Mouse (Mus musculus): Measurements from ENCODE around the gene Csta1. TPM values are rescaled to one million over a fixed set of nuclear protein-coding genes. Genes with fewer than 3 reads are reported as not detected.
"Not testable (repeated sequence)": the region's sequence is repeated elsewhere in the genome, so short reads cannot be mapped to it uniquely, and the experiment has no call there.

Csta1 gene
- total and polyA plus RNA-seq, 2 experiments from 2014 or later: 0.22 TPM; not detected in 1

- Histone ChIP-seq H3K36me3 (ENCODE audit: insufficient read depth, low read length) (no peaks in the 10 kb centered on the region), H3K4me3 (ENCODE audit: low read depth, low read length) (no peak overlapping the region), H3K4me1 (ENCODE audit: insufficient read depth, low read length) (no peaks in the 10 kb centered on the region), H3K9ac (replicated peaks; ENCODE audit: low read length, poor library complexity, severe bottlenecking) (no peak overlapping the region), H3K9me3 (ENCODE audit: low read length) (no peaks in the 10 kb centered on the region), H3K4me2 (ENCODE audit: low read depth, low read length, poor library complexity, severe bottlenecking) (no peak overlapping the region), H3K27me3 (ENCODE audit: insufficient read depth, low read length) (no peaks in the 10 kb centered on the region), H3K27ac (ENCODE audit: low read depth, low read length) (no peak overlapping the region)
- no peak for TF ChIP-seq CTCF (IDR thresholded peaks at IDR 0.05)
- WGBS: 87% methylated on average over 7 of the region's 7 CpGs
- no peak for ATAC-seq (ENCODE audit: low FRiP score)
- DNase-seq (ENCODE audit: low spot score): no peak
These were observed 2.9 kb downstream of the Csta1 start for GRCm38 (mm10) chr16:36128092-36128491.

- not testable (repeated sequence) for H3K27me3 ChIP-seq (ENCODE audit: insufficient read depth, low read length); DNase-seq (ENCODE audit: low spot score); ATAC-seq (ENCODE audit: low FRiP score); H3K36me3 ChIP-seq (ENCODE audit: insufficient read depth, low read length); H3K4me1 ChIP-seq (ENCODE audit: insufficient read depth, low read length); H3K27ac ChIP-seq (ENCODE audit: low read depth, low read length); H3K9me3 ChIP-seq (ENCODE audit: low read length); H3K4me2 ChIP-seq (ENCODE audit: low read depth, low read length, poor library complexity, severe bottlenecking); H3K4me3 ChIP-seq (ENCODE audit: low read depth, low read length); H3K9ac ChIP-seq (replicated peaks; ENCODE audit: low read length, poor library complexity, severe bottlenecking)
- WGBS: 94% methylated on average over 6 of the region's 6 CpGs
These were observed 15.3 kb downstream of the Csta1 start for GRCm38 (mm10) chr16:36115751-36116150.

GRCm38 (mm10) chr16:36111486-36111885, 19.6 kb downstream of the Csta1 start:
- H3K4me3 ChIP-seq (ENCODE audit: low read depth, low read length); H3K4me1 ChIP-seq (ENCODE audit: insufficient read depth, low read length); H3K36me3 ChIP-seq (ENCODE audit: insufficient read depth, low read length); H3K9me3 ChIP-seq (ENCODE audit: low read length); H3K27me3 ChIP-seq (ENCODE audit: insufficient read depth, low read length); H3K9ac ChIP-seq (replicated peaks; ENCODE audit: low read length, poor library complexity, severe bottlenecking); ATAC-seq (ENCODE audit: low FRiP score); H3K4me2 ChIP-seq (ENCODE audit: low read depth, low read length, poor library complexity, severe bottlenecking); DNase-seq (ENCODE audit: low spot score); H3K27ac ChIP-seq (ENCODE audit: low read depth, low read length): not testable (repeated sequence)

- H3K4me3 ChIP-seq (ENCODE audit: low read depth, low read length): no peak overlapping the region
These were observed 28.8 kb downstream of the Csta1 start for GRCm38 (mm10) chr16:36102211-36102610.

GRCm38 (mm10) chr16:36101526-36101925, 29.5 kb downstream of the Csta1 start:
- Histone ChIP-seq H3K36me3 (ENCODE audit: insufficient read depth, low read length) (no peaks in the 10 kb centered on the region), H3K4me3 (ENCODE audit: low read depth, low read length) (no peak overlapping the region), H3K4me2 (ENCODE audit: low read depth, low read length, poor library complexity, severe bottlenecking) (no peak overlapping the region), H3K27me3 (ENCODE audit: insufficient read depth, low read length) (no peaks in the 10 kb centered on the region), H3K4me1 (ENCODE audit: insufficient read depth, low read length) (no peaks in the 10 kb centered on the region), H3K9ac (replicated peaks; ENCODE audit: low read length, poor library complexity, severe bottlenecking) (no peak overlapping the region), H3K27ac (ENCODE audit: low read depth, low read length) (no peak overlapping the region), H3K9me3 (ENCODE audit: low read length) (peaks cover 4% of the 10 kb centered on the region; the same call in 1 of the 2 replicates)
- 75% methylated on average over 1 of the region's 1 CpGs for WGBS
- no peak for ATAC-seq (ENCODE audit: low FRiP score)
- no peak for DNase-seq (ENCODE audit: low spot score)
- TF ChIP-seq CTCF (IDR thresholded peaks at IDR 0.05): no peak

More at GRCm38 (mm10) chr16:36102211-36102610, 28.8 kb downstream of the Csta1 start:
- Histone ChIP-seq H3K27ac (ENCODE audit: low read depth, low read length) (no peak overlapping the region), H3K27me3 (ENCODE audit: insufficient read depth, low read length) (no peaks in the 10 kb centered on the region), H3K4me1 (ENCODE audit: insufficient read depth, low read length) (no peaks in the 10 kb centered on the region), H3K36me3 (ENCODE audit: insufficient read depth, low read length) (no peaks in the 10 kb centered on the region), H3K4me2 (ENCODE audit: low read depth, low read length, poor library complexity, severe bottlenecking) (no peak overlapping the region), H3K9ac (replicated peaks; ENCODE audit: low read length, poor library complexity, severe bottlenecking) (no peak overlapping the region), H3K9me3 (ENCODE audit: low read length) (peaks cover 4% of the 10 kb centered on the region; the same call in 1 of the 2 replicates)
- DNase-seq (ENCODE audit: low spot score) (no peak), ATAC-seq (ENCODE audit: low FRiP score) (no peak)
- WGBS: 83% methylated on average over 1 of the region's 1 CpGs
- no peak for TF ChIP-seq CTCF (IDR thresholded peaks at IDR 0.05)

- DNase-seq (ENCODE audit: low spot score); H3K27ac ChIP-seq (ENCODE audit: low read depth, low read length); H3K4me2 ChIP-seq (ENCODE audit: low read depth, low read length, poor library complexity, severe bottlenecking); H3K36me3 ChIP-seq (ENCODE audit: insufficient read depth, low read length); H3K9me3 ChIP-seq (ENCODE audit: low read length); H3K4me1 ChIP-seq (ENCODE audit: insufficient read depth, low read length); H3K4me3 ChIP-seq (ENCODE audit: low read depth, low read length); H3K9ac ChIP-seq (replicated peaks; ENCODE audit: low read length, poor library complexity, severe bottlenecking); H3K27me3 ChIP-seq (ENCODE audit: insufficient read depth, low read length); ATAC-seq (ENCODE audit: low FRiP score): not testable (repeated sequence)
- WGBS: 93% methylated on average over 12 of the region's 12 CpGs
These were observed 33.1 kb downstream of the Csta1 start for GRCm38 (mm10) chr16:36097813-36098499.
